Mouse (Mus musculus) gastrocnemius, postnatal 25 days (tissue): ENCODE data around the gene Map7d1. TPM values are rescaled to one million over a fixed set of nuclear protein-coding genes. Genes with fewer than 3 reads are reported as not detected.

Source experiments
- DNase-seq: peaks from one replicate; pipeline ENCODE4 v3.0.0; 2022
- total RNA-seq, 2 experiments: library from RNA; stranded (reverse); gene quantifications; 1 replicate in 1 of 2; 2 replicates in 1 of 2; pipeline ENCODE4 v1.2.3; 2021

The Map7d1 gene
- total RNA-seq, 2 experiments from 2014 or later, result 166 to 187 TPM

GRCm38 (mm10) chr4:126273753-126274152 is 17.6 kb upstream of the Map7d1 start:
- no peak for DNase-seq

GRCm38 (mm10) chr4:126269292-126269691 is 13.1 kb upstream of the Map7d1 start:
- no peak for DNase-seq

GRCm38 (mm10) chr4:126262119-126262807 is 6.1 kb upstream of the Map7d1 start, which contains the start of gene Trappc3:
Trappc3 (plus strand) TSS chr4:126262325.
- DNase-seq, result peak; percentile 99

DNA sequence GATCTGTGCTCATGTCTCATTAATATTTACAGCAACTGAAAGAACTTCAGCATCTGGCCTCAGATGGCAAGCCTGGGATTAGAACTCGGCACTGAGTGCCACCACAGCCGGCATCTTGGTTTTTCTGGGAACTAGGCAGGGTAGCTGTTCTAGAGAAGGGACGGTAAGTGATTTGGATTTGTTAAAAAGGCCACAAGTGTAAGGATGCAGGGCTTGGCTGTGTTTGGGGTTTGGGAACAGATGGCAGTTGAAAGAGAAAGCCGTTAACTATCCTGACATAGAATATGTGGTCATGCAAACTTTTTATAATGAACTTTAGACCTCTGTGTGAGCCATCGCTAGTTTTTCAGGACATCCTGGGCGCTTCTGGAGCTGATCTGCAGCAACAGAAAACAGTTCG is 5.5 kb upstream of the Map7d1 start:
- DNase-seq, result no peak

DNA sequence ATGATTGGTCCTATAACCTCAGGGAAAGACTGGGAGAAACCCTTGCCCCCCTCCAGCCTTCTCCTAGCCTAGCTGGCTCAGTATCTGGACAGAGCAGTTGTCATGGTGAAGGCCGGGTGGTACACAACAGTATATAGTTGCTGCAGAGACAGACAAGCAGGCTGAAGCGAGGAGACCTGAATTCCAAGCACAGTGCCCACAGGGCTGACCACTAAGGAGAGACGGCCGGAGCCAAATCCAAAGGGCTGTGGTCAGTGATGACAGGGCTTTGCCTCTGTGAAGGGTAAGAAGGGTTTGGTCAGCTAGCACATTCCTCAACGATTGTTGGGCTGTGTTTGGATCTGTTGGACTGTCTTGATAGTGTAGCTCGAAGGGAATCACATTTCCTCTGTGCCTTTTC is 5.1 kb upstream of the Map7d1 start:
- peak; percentile 31 for DNase-seq

- DNase-seq, result peak; percentile 95
These were observed 4.5 kb upstream of the Map7d1 start for GRCm38 (mm10) chr4:126260520-126261201.

GRCm38 (mm10) chr4:126259523-126260160 is 3.5 kb upstream of the Map7d1 start:
- peak; percentile 88 for DNase-seq

GRCm38 (mm10) chr4:126259063-126259462 is 2.9 kb upstream of the Map7d1 start:
- peak; percentile 58 for DNase-seq

GRCm38 (mm10) chr4:126256967-126257881 is 1.1 kb upstream of the Map7d1 start:
- DNase-seq, result peak; percentile 59

DNA sequence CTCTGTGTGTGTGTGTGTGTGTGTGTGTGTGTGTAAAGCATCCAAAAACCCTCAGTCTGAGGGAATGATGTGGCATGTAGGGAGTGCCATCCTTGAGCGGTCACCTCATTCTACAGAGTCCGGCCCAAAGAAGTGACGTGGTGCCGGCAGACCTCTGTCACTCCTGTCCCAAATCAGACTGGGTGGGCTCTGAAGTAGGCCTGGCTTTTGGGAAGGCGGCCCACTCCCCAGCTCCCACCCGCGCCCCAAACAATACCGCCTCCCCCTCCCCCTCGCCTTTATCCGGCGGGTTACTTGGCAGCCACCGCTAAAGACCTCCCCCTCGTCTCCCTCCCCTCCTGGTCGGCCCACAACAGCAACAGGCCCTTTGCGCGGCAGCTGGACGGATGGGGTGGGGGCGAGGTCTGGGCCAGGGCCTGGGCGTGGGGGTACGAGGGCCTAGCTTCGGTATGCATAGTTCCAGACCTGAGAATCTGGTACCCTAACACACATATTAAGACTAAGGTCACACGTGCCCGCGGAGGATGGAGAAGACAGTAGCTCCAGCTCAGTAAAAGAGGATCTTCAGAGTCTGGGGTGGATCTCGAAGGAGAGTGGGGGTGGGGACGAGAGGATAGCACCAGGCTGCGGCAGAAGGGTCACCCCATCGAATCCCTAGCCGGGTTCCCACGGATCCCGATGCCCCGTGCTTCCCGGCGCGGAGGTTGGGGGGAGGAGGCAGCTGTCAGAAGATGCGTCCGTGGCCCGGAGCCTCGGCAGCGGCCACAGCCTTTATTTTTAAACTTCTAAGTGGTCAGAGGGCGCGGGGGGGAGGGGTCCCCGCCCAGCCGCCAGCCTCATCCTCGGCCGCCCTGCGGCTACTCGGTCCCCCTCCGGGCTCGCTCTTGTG is 786 bp downstream of the Map7d1 start:
- peak; percentile 54 for DNase-seq

DNA sequence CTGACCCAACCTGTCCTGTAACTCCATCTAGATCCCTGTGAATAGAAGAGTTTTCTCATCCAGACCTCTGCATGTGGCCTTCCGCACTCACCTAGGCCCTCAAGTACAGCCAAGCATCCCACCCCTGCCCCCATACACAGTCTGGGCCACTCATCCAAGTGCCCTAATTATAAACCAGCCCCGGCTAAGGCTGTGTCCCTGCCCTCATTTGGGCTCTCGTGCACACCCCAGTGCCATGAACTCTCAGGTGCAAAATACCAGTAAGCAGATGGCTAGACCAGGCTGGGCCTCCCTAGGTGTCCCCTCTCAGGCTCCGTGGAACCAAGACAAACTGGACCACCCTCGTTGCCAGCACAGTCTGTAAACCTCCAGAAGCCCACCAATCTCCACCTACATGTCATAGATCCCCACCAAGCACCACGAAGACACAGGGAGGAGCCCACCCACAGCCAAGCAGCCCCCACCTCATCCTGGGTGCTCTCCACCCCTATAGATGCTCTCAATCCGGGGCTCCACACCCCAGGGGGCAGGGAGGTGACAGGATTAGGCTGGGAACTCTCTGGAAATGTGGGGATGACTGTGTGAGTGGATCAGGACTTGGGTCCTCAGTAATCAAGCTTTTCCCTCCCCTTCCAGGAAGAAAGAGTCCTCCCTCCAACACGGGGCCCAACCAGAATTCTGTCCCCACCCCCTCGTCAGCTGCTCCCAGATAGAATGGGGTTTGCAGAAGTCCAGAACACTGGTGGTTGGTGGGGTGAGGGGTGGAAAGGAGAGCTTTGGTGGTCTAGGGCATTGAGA is 1.6 kb downstream of the Map7d1 start:
- peak; percentile 62 for DNase-seq

- DNase-seq, result no peak
These were observed 2.4 kb downstream of the Map7d1 start for GRCm38 (mm10) chr4:126253637-126254272.

- no peak for DNase-seq
These were observed 3.5 kb downstream of the Map7d1 start for GRCm38 (mm10) chr4:126252411-126253237.

GRCm38 (mm10) chr4:126251655-126252254 is 4.4 kb downstream of the Map7d1 start:
- peak; percentile 48 for DNase-seq

DNA sequence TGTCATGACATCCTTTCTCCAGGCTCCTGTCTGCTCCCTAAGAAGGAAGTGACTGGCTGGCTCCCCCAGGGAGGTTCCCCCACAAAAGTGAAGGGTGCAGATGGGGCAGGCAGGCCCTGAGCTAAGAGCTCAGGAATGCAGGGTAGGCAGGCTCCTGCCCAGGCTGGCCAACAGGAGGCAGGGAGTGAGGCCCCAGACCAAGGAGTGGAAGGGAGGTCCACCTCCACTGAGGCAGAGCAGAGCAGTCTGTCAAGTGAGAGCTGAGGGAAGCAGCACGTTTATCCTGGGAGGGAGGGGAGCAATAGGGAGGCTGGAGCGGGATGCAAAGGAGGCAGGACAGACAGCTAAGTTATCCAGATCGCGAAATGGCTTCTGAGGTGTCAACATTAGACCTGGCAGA is 5.5 kb downstream of the Map7d1 start:
- DNase-seq, result no peak

GRCm38 (mm10) chr4:126248261-126248868 is 7.8 kb downstream of the Map7d1 start:
- DNase-seq, result no peak

GRCm38 (mm10) chr4:126246202-126246889 is 9.8 kb downstream of the Map7d1 start:
- no peak for DNase-seq
